In genomic region chr13:37845156-37845555, GRCm38 (mm10) we compare ENCODE assay signal across 15 mouse cellular contexts.
A peak's percentile ranks its signal among the peaks of the same experiment; 100 is the strongest.
DNase-seq lines count a peak whose midpoint lies in the region; ATAC-seq and TF ChIP-seq lines count a peak whose summit lies in the region.
"Had no signal": no experiment of that assay in that cellular context is flagged by ENCODE, and none has a peak within 500 bp of the region (broad histone marks: within the 10 kb centered on the region; RNA-seq: fewer than 3 reads in every experiment).

No protein-coding gene starts in this region.

- H3K4me2 ChIP-seq in embryonic facial prominence, embryonic 12.5 days (replicated peaks) = no peak overlapping the region
- no peak overlapping the region for H3K4me2 ChIP-seq in kidney, embryonic 15.5 days
- no peak overlapping the region for H3K4me2 ChIP-seq in embryonic facial prominence, embryonic 15.5 days (replicated peaks)
- H3K4me2 ChIP-seq in liver, postnatal 0 days (ENCODE audit: low read depth, low read length) = no peak overlapping the region; the same call in 1 of the 2 replicates
- H3K4me2 ChIP-seq: midbrain, embryonic 11.5 days had no signal

- TF ChIP-seq EP300 in liver, postnatal 0 days (IDR thresholded peaks at IDR 0.05; ENCODE audit: low read depth) = no peak

- H3K27me3 ChIP-seq in embryonic facial prominence, embryonic 12.5 days = no peaks in the 10 kb centered on the region
- no peaks in the 10 kb centered on the region for H3K27me3 ChIP-seq in embryonic facial prominence, embryonic 10.5 days (replicated peaks; ENCODE audit: low read depth, poor library complexity, severe bottlenecking)
- H3K27me3 ChIP-seq in kidney, embryonic 15.5 days = no peaks in the 10 kb centered on the region
- H3K27me3 ChIP-seq in embryonic facial prominence, embryonic 15.5 days = no peaks in the 10 kb centered on the region
- H3K27me3 ChIP-seq in liver, postnatal 0 days (ENCODE audit: insufficient read depth, low read length) = no peaks in the 10 kb centered on the region

- no peaks in the 10 kb centered on the region for H3K9me3 ChIP-seq in embryonic facial prominence, embryonic 12.5 days
- no peaks in the 10 kb centered on the region for H3K9me3 ChIP-seq in embryonic facial prominence, embryonic 10.5 days
- no peaks in the 10 kb centered on the region for H3K9me3 ChIP-seq in kidney, embryonic 15.5 days (replicated peaks)
- H3K9me3 ChIP-seq in embryonic facial prominence, embryonic 15.5 days (replicated peaks) = no peaks in the 10 kb centered on the region
- H3K9me3 ChIP-seq in liver, postnatal 0 days (ENCODE audit: low read length) = no peaks in the 10 kb centered on the region

- H3K4me1 ChIP-seq in embryonic facial prominence, embryonic 12.5 days = peaks cover 13% of the 10 kb centered on the region; the same call in 1 of the 2 replicates
- peaks cover 23% of the 10 kb centered on the region for H3K4me1 ChIP-seq in embryonic facial prominence, embryonic 10.5 days
- peaks cover 47% of the 10 kb centered on the region for H3K4me1 ChIP-seq in kidney, embryonic 15.5 days
- H3K4me1 ChIP-seq in embryonic facial prominence, embryonic 15.5 days = peaks cover 37% of the 10 kb centered on the region
- H3K4me1 ChIP-seq in liver, postnatal 0 days (ENCODE audit: insufficient read depth) = peaks cover 52% of the 10 kb centered on the region

- no peak overlapping the region for H3K9ac ChIP-seq in embryonic facial prominence, embryonic 12.5 days
- no peak overlapping the region for H3K9ac ChIP-seq in kidney, embryonic 15.5 days
- no peak overlapping the region for H3K9ac ChIP-seq in embryonic facial prominence, embryonic 15.5 days
- 0 out of 2 replicates have a peak overlapping the region, but pooled peaks have one; percentile 6 for H3K9ac ChIP-seq in liver, postnatal 0 days (replicated peaks)

- no peak overlapping the region for H3K27ac ChIP-seq in embryonic facial prominence, embryonic 12.5 days
- H3K27ac ChIP-seq in embryonic facial prominence, embryonic 10.5 days (replicated peaks) = no peak overlapping the region
- peak overlapping the region; percentile 48; the same call in 1 of the 2 replicates for H3K27ac ChIP-seq in kidney, embryonic 15.5 days
- H3K27ac ChIP-seq in embryonic facial prominence, embryonic 15.5 days (replicated peaks) = 0 out of 2 replicates have a peak overlapping the region, but pooled peaks have one; percentile 8
- H3K27ac ChIP-seq in liver, postnatal 0 days (ENCODE audit: low read depth) = peak overlapping the region; percentile 45

- H3K36me3 ChIP-seq in embryonic facial prominence, embryonic 12.5 days = no peaks in the 10 kb centered on the region
- no peaks in the 10 kb centered on the region for H3K36me3 ChIP-seq in embryonic facial prominence, embryonic 10.5 days (replicated peaks)
- H3K36me3 ChIP-seq in kidney, embryonic 15.5 days = no peaks in the 10 kb centered on the region
- H3K36me3 ChIP-seq in embryonic facial prominence, embryonic 15.5 days = no peaks in the 10 kb centered on the region
- H3K36me3 ChIP-seq in liver, postnatal 0 days (replicated peaks; ENCODE audit: insufficient read depth, low read length) = no peaks in the 10 kb centered on the region

- peak; percentile 35; the same call in 1 of the 2 replicates for ATAC-seq in embryonic facial prominence, embryonic 12.5 days (ENCODE audit: insufficient number of reproducible peaks, insufficient read depth, low FRiP score, low TSS enrichment)
- ATAC-seq in kidney, embryonic 15.5 days (replicated peaks; ENCODE audit: low FRiP score) = no peak
- no peak for ATAC-seq in embryonic facial prominence, embryonic 15.5 days (ENCODE audit: insufficient number of reproducible peaks, low FRiP score, low TSS enrichment, low read depth)
- ATAC-seq in liver, postnatal 0 days = no peak

- TF ChIP-seq CTCF in liver, postnatal 0 days (IDR thresholded peaks at IDR 0.05; ENCODE audit: low read depth) = no peak

- DNase-seq in embryonic facial prominence, embryonic 10.5 days (ENCODE audit: low spot score) = no peak
- no peak for DNase-seq in kidney, postnatal 36 days
- no peak for DNase-seq in liver, postnatal 0 days
- no peak for DNase-seq in Muller cell, postnatal 12 days (ENCODE audit: inconsistent ontology term)
- DNase-seq in adrenal gland, postnatal 4 days (ENCODE audit: low spot score in 2 of 2) = no peak
- DNase-seq: cerebellum, postnatal 25 days; kidney, adult 18-20 months; lung, postnatal 10 days; right cerebral cortex, postnatal 14 days; thymus, postnatal 25 days had no signal

- 63% methylated on average over 3 of the region's 3 CpGs for WGBS in embryonic facial prominence, embryonic 12.5 days
- WGBS in embryonic facial prominence, embryonic 10.5 days = 68% methylated on average over 3 of the region's 3 CpGs
- WGBS in kidney, embryonic 15.5 days = 54% methylated on average over 3 of the region's 3 CpGs
- 70% methylated on average over 3 of the region's 3 CpGs for WGBS in embryonic facial prominence, embryonic 15.5 days
- WGBS in liver, postnatal 0 days (ENCODE audit: insufficient replicate concordance) = 61% methylated on average over 3 of the region's 3 CpGs

- no peak overlapping the region for H3K4me3 ChIP-seq in embryonic facial prominence, embryonic 12.5 days
- no peak overlapping the region for H3K4me3 ChIP-seq in embryonic facial prominence, embryonic 10.5 days
- H3K4me3 ChIP-seq in kidney, embryonic 15.5 days (replicated peaks) = no peak overlapping the region
- H3K4me3 ChIP-seq in embryonic facial prominence, embryonic 15.5 days (replicated peaks) = no peak overlapping the region
- no peak overlapping the region for H3K4me3 ChIP-seq in liver, postnatal 0 days (ENCODE audit: low read depth, low read length)
- H3K4me3 ChIP-seq: myocyte had no signal

Comparison
In these comparisons a context has a peak if more than half of its experiments do, and no peak if none do; other contexts are left out.
1. H3K27ac ChIP-seq: peak in kidney, embryonic 15.5 days (single experiment), embryonic facial prominence, embryonic 15.5 days (single experiment) and liver, postnatal 0 days (single experiment); none in embryonic facial prominence, embryonic 12.5 days (single experiment) and embryonic facial prominence, embryonic 10.5 days (single experiment).